Mouse (Mus musculus) testis, postnatal 10 days (tissue): ENCODE measurements around the gene Sirpb1b.
"Not testable (repeated sequence)": the region's sequence is repeated elsewhere in the genome, so short reads cannot be mapped to it uniquely, and the experiment has no call there.

Experiments
- DNase-seq: peaks from one replicate; pipeline ENCODE4 v3.0.0; 2021; ENCODE audit warnings: low spot score

The Sirpb1b gene

DNA sequence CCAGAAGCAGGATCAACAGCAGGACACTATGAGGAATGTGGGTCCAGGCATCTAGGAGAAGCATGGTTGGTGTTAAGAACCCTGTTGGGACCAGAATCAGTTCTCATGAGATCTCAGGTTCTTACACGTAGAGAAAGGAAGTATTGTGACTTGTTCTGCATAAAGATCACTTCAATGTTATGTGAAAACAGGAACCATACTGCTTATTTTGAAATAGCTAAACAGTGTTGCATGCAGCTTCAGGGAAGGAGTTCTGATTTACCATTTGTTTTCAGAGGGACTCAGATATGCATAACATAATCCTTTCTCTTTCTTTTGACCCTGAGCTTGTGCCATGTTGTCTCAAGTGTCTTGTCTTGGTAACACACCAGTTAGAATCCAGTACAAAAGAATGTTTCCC is at the start of gene Sirpb1b:
Gene Sirpb1b, minus strand, starts transcription at position 179 of the 400 bp plus-strand sequence.
- not testable (repeated sequence) for DNase-seq

DNA sequence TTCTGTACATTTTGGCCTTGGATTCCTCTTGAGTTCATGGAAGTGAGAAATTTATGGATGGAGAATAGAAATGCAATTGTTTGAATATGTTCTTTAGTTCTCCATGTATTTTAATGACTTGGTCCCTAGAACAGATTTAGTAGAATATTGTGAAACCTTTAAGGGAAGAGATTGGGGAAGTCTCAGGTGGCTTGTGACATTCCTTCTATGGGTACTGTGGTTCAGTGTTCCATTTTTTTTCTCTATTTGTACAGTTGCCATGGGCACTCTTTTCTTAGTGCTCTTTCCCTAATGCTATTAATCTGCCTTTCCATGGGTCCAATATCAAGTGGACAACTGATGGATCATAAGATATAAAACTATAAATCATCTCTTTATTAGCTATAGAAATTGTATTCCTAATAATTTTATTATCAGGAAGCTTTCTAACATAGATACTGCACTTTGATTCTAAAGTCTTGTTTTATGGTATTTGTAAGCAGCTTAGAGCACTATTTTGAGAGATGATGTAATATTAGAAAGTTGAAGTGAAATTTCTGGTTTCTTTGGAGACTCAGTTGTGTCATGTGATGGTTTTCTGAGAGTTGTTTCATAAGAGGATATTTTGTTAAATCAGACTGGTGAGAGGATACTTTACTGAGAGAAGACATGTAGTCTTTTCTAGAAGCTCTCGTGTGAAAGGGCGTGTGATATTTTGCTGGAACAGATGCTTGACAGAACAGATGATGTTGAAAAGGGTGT is 15.7 kb upstream of the Sirpb1b start:
- not testable (repeated sequence) for DNase-seq

GRCm38 (mm10) chr3:15586665-15587064 is 11.8 kb upstream of the Sirpb1b start:
- DNase-seq, result not testable (repeated sequence)

DNA sequence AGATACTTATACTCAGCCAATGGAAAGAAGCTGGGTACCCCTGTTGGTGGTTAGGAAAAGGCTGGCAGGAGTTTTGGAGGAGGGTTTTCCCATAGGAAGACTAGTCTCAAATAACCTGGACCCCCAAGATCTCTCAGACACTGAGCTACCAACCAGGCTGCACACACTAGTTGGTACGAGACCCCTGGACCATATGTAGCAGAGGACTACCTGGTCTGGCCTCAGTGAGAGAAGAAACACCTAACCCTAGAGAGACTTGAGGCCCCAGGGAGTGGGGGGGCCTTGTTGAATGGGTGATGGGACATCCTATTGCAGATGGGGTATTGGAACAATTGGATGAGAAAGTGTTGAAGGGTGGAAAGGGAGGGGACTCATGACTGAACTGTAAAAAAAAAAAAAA is 8.6 kb upstream of the Sirpb1b start:
- DNase-seq, result no peak

- not testable (repeated sequence) for DNase-seq
These were observed 8.1 kb upstream of the Sirpb1b start for GRCm38 (mm10) chr3:15582948-15583347.

- DNase-seq, result not testable (repeated sequence)
These were observed 1.6 kb upstream of the Sirpb1b start for GRCm38 (mm10) chr3:15576466-15576865.

- no peak for DNase-seq
These were observed 46.3 kb downstream of the Sirpb1b start for GRCm38 (mm10) chr3:15528589-15528988.

DNA sequence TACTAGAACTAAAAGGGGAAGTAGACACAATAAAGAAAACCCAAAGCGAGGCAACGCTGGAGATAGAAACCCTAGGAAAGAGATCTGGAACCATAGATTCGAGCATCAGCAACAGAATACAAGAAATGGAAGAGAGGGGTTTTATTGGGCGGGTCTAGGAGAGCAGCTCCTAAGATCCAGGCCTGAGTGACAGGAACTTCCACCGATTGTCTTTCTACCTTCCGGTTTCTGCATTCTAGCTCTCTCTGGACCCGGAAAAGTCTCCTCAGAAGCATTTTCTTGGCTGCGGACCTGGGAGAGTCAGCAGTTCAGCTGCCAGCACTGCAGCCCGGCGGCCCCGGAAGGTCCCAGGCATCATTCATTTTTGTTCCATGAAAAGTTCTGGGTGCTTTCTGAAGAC is 61.3 kb downstream of the Sirpb1b start:
- DNase-seq, result not testable (repeated sequence)

DNA sequence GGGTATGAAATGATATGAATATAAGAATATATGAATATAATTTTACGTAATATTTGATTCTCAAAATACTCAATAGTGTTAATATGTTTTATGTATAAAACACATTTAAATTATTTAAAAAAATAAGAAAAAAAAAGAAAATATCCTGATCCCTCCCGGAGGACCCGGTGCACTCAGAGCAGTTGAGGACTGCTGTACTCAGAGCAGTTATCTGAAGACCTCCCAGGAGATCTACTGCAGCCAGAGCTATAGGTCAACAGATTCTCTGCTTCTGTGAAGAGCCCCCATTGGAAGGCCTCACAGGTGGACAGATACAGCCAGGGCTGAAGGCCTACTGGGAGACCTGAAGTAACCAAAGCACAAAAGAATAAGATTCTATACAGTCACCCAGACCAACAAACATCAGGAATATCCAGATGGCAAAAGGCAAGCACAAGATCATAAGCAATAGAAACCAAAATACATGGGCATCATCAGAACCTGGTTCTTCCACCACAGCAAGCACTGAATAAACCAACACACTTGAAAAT is 67.0 kb downstream of the Sirpb1b start:
- DNase-seq, result not testable (repeated sequence)

DNA sequence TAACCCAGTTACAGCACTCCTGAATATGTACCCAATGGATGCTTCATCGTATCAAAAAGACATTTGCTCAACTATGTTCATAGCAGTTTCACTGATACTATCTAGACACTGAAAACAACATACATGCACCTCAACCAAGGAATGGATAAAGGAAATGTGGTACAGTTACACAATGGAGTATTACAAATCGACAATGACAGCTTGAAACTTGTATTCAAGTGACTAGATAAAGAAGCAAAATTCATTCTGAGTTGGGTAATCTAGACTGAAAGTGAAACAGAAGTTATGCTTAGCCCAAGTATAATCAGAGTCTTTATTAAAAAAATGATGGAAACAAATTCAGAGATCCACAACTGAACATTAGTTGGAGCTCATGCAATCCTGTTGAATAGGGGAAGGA is 100.0 kb downstream of the Sirpb1b start:
- DNase-seq, result not testable (repeated sequence)

GRCm38 (mm10) chr3:15470158-15470557 is 104.7 kb downstream of the Sirpb1b start:
- not testable (repeated sequence) for DNase-seq
